Mouse (Mus musculus): ENCODE results near the gene Gipc3. TPM values are rescaled to one million over a fixed set of nuclear protein-coding genes. Genes with fewer than 3 reads are reported as not detected.

Gipc3 gene
- polyA plus RNA-seq, 1 experiment = not detected

GRCm38 (mm10) chr10:81378553-81379182, 35.6 kb upstream of the Gipc3 start:
- Histone ChIP-seq H3K27ac (ENCODE audit: control insufficient read depth, insufficient read depth, low read depth, low read length, poor library complexity) (peak overlapping the region; percentile 74), H3K4me3 (replicated peaks; ENCODE audit: control insufficient read depth, low read depth, low read length) (peak overlapping the region; percentile 85), H3K4me1 (ENCODE audit: control insufficient read depth, insufficient read depth, low read length) (peaks cover 4% of the 10 kb centered on the region)
- TF ChIP-seq POLR2A (IDR thresholded peaks at IDR 0.05; ENCODE audit: borderline replicate concordance, control insufficient read depth, low read depth, low read length) = peak; percentile 50; the same call in 1 of the 2 replicates
- TF ChIP-seq CTCF (IDR thresholded peaks at IDR 0.05; ENCODE audit: control insufficient read depth, insufficient read depth, low read length) = peak; percentile 19; the same call in 1 of the 2 replicates
- under 1% methylated on average over 46 of the region's 46 CpGs for WGBS

GRCm38 (mm10) chr10:81377793-81378552, 34.9 kb upstream of the Gipc3 start, which contains the start of gene Fzr1:
TSS of gene Fzr1 (minus strand) at chr10:81378516.
- 1% methylated on average over 59 of the region's 59 CpGs for WGBS
- H3K4me3 ChIP-seq (replicated peaks; ENCODE audit: control insufficient read depth, low read depth, low read length) = peak within 1 kb of the TSS; percentile 85
- H3K27ac ChIP-seq (ENCODE audit: control insufficient read depth, insufficient read depth, low read depth, low read length, poor library complexity) = peak within 1 kb of the TSS; percentile 74
- TF ChIP-seq CTCF (IDR thresholded peaks at IDR 0.05; ENCODE audit: control insufficient read depth, insufficient read depth, low read length) = no peak
- peak; percentile 89 for TF ChIP-seq POLR2A (IDR thresholded peaks at IDR 0.05; ENCODE audit: borderline replicate concordance, control insufficient read depth, low read depth, low read length)
- H3K4me1 ChIP-seq (ENCODE audit: control insufficient read depth, insufficient read depth, low read length) = peaks cover 4% of the 10 kb centered on the region

- Histone ChIP-seq H3K4me3 (replicated peaks; ENCODE audit: control insufficient read depth, low read depth, low read length) (peak overlapping the region; percentile 70), H3K27ac (ENCODE audit: control insufficient read depth, insufficient read depth, low read depth, low read length, poor library complexity) (peak overlapping the region; percentile 74), H3K4me1 (ENCODE audit: control insufficient read depth, insufficient read depth, low read length) (peaks cover 4% of the 10 kb centered on the region)
- WGBS = 42% methylated on average over 2 of the region's 2 CpGs
- TF ChIP-seq CTCF (IDR thresholded peaks at IDR 0.05; ENCODE audit: control insufficient read depth, insufficient read depth, low read length) = no peak
These were observed 34.2 kb upstream of the Gipc3 start for GRCm38 (mm10) chr10:81377362-81377664.

GRCm38 (mm10) chr10:81376561-81377361, 33.7 kb upstream of the Gipc3 start:
- 37% methylated on average over 6 of the region's 6 CpGs for WGBS
- Histone ChIP-seq H3K4me1 (ENCODE audit: control insufficient read depth, insufficient read depth, low read length) (peaks cover 4% of the 10 kb centered on the region), H3K27ac (ENCODE audit: control insufficient read depth, insufficient read depth, low read depth, low read length, poor library complexity) (peak overlapping the region; percentile 74), H3K4me3 (replicated peaks; ENCODE audit: control insufficient read depth, low read depth, low read length) (peak overlapping the region; percentile 70)
- TF ChIP-seq POLR2A (IDR thresholded peaks at IDR 0.05; ENCODE audit: borderline replicate concordance, control insufficient read depth, low read depth, low read length) (peak; percentile 34; the same call in 1 of the 2 replicates), CTCF (IDR thresholded peaks at IDR 0.05; ENCODE audit: control insufficient read depth, insufficient read depth, low read length) (no peak)

GRCm38 (mm10) chr10:81375322-81375721, 32.3 kb upstream of the Gipc3 start:
- WGBS = 94% methylated on average over 10 of the region's 10 CpGs
- no peak overlapping the region for H3K4me3 ChIP-seq (replicated peaks; ENCODE audit: control insufficient read depth, low read depth, low read length)
- peaks cover 2% of the 10 kb centered on the region; the same call in 1 of the 2 replicates for H3K4me1 ChIP-seq (ENCODE audit: control insufficient read depth, insufficient read depth, low read length)

GRCm38 (mm10) chr10:81367207-81367495, 24.1 kb upstream of the Gipc3 start:
- no peak overlapping the region for H3K4me3 ChIP-seq (replicated peaks; ENCODE audit: control insufficient read depth, low read depth, low read length)
- peaks cover 4% of the 10 kb centered on the region; the same call in 1 of the 2 replicates for H3K4me1 ChIP-seq (ENCODE audit: control insufficient read depth, insufficient read depth, low read length)
- peak overlapping the region; percentile 30; the same call in 1 of the 2 replicates for H3K27ac ChIP-seq (ENCODE audit: control insufficient read depth, insufficient read depth, low read depth, low read length, poor library complexity)
- WGBS = 88% methylated on average over 6 of the region's 6 CpGs
- TF ChIP-seq CTCF (IDR thresholded peaks at IDR 0.05; ENCODE audit: control insufficient read depth, insufficient read depth, low read length) (no peak), POLR2A (IDR thresholded peaks at IDR 0.05; ENCODE audit: borderline replicate concordance, control insufficient read depth, low read depth, low read length) (no peak)

More at GRCm38 (mm10) chr10:81375322-81375721, 32.3 kb upstream of the Gipc3 start:
- no peak overlapping the region for H3K27ac ChIP-seq (ENCODE audit: control insufficient read depth, insufficient read depth, low read depth, low read length, poor library complexity)
- TF ChIP-seq CTCF (IDR thresholded peaks at IDR 0.05; ENCODE audit: control insufficient read depth, insufficient read depth, low read length) (no peak), POLR2A (IDR thresholded peaks at IDR 0.05; ENCODE audit: borderline replicate concordance, control insufficient read depth, low read depth, low read length) (no peak)

GRCm38 (mm10) chr10:81366477-81367206, 23.6 kb upstream of the Gipc3 start:
- Histone ChIP-seq H3K27ac (ENCODE audit: control insufficient read depth, insufficient read depth, low read depth, low read length, poor library complexity) (peak overlapping the region; percentile 45; the same call in 1 of the 2 replicates), H3K4me1 (ENCODE audit: control insufficient read depth, insufficient read depth, low read length) (peaks cover 7% of the 10 kb centered on the region), H3K4me3 (replicated peaks; ENCODE audit: control insufficient read depth, low read depth, low read length) (no peak overlapping the region)
- 60% methylated on average over 6 of the region's 6 CpGs for WGBS
- TF ChIP-seq CTCF (IDR thresholded peaks at IDR 0.05; ENCODE audit: control insufficient read depth, insufficient read depth, low read length) (no peak), POLR2A (IDR thresholded peaks at IDR 0.05; ENCODE audit: borderline replicate concordance, control insufficient read depth, low read depth, low read length) (no peak)
